10 mouse cellular contexts compared by ENCODE assay signal in genomic region chr8:45816765-45817426, GRCm38 (mm10).
DNase-seq lines count a peak whose midpoint lies in the region; ATAC-seq and TF ChIP-seq lines count a peak whose summit lies in the region.
"Had no signal": no experiment of that assay in that cellular context is flagged by ENCODE, and none has a peak within 500 bp of the region (broad histone marks: within the 10 kb centered on the region; RNA-seq: fewer than 3 reads in every experiment).

No protein-coding gene starts in this region.

- no peaks in the 10 kb centered on the region for H3K4me1 ChIP-seq in intestine, postnatal 0 days (replicated peaks; ENCODE audit: control insufficient read depth, insufficient read depth, low read length)
- H3K4me1 ChIP-seq in intestine, embryonic 16.5 days (ENCODE audit: control insufficient read depth, insufficient read depth, low read length), result no peaks in the 10 kb centered on the region; the same call in 1 of the 2 replicates
- H3K4me1 ChIP-seq in ES-Bruce4 (ENCODE audit: control insufficient read depth, insufficient read depth, low read length), result peaks cover 2% of the 10 kb centered on the region
- no peaks in the 10 kb centered on the region for H3K4me1 ChIP-seq in midbrain, embryonic 12.5 days
- H3K4me1 ChIP-seq: embryonic facial prominence, embryonic 13.5 days had no signal

- ATAC-seq in intestine, postnatal 0 days, result no peak
- ATAC-seq in intestine, embryonic 16.5 days, result no peak
- peak; percentile 52; the same call in 1 of the 2 replicates for ATAC-seq in midbrain, embryonic 12.5 days (ENCODE audit: low FRiP score, low read depth)

- no peak overlapping the region for H3K4me2 ChIP-seq in intestine, postnatal 0 days (replicated peaks; ENCODE audit: low read depth)
- no peak overlapping the region for H3K4me2 ChIP-seq in intestine, embryonic 16.5 days (ENCODE audit: low read depth, low read length)
- no peak overlapping the region for H3K4me2 ChIP-seq in midbrain, embryonic 12.5 days (replicated peaks)
- H3K4me2 ChIP-seq: embryonic facial prominence, embryonic 13.5 days; limb, embryonic 13.5 days had no signal

- no peak for TF ChIP-seq POLR2A in ES-Bruce4 (IDR thresholded peaks at IDR 0.05; ENCODE audit: insufficient read depth, low read length)

- peak; percentile 44 to 62 for DNase-seq in cerebellum, adult 18-20 months
- DNase-seq in forelimb bud, embryonic 11.5 days (ENCODE audit: low read depth, low spot score), result peak; percentile 65
- DNase-seq in layer of hippocampus, postnatal 10 days (ENCODE audit: low spot score in 2 of 2), result peak; percentile 72 to 73
- DNase-seq in testis, postnatal 10 days (ENCODE audit: low spot score), result peak; percentile 81

- no peak for TF ChIP-seq EP300 in ES-Bruce4 (IDR thresholded peaks at IDR 0.05; ENCODE audit: insufficient read depth, low read depth, low read length)

- H3K27me3 ChIP-seq in intestine, postnatal 0 days (replicated peaks; ENCODE audit: control insufficient read depth, insufficient read depth, low read length), result no peaks in the 10 kb centered on the region
- no peaks in the 10 kb centered on the region for H3K27me3 ChIP-seq in intestine, embryonic 16.5 days (replicated peaks; ENCODE audit: control insufficient read depth, insufficient read depth, low read length)
- no peaks in the 10 kb centered on the region; the same call in 1 of the 2 replicates for H3K27me3 ChIP-seq in ES-Bruce4 (ENCODE audit: control insufficient read depth, insufficient read depth, low read length, poor library complexity, severe bottlenecking)
- no peaks in the 10 kb centered on the region for H3K27me3 ChIP-seq in midbrain, embryonic 12.5 days
- H3K27me3 ChIP-seq: embryonic facial prominence, embryonic 13.5 days; limb, embryonic 13.5 days had no signal

- peaks cover 2% of the 10 kb centered on the region; the same call in 1 of the 2 replicates for H3K36me3 ChIP-seq in intestine, postnatal 0 days (ENCODE audit: control insufficient read depth, insufficient read depth)
- H3K36me3 ChIP-seq in intestine, embryonic 16.5 days (ENCODE audit: control insufficient read depth, insufficient read depth, low read length), result no peaks in the 10 kb centered on the region
- H3K36me3 ChIP-seq in ES-Bruce4 (ENCODE audit: control insufficient read depth, insufficient read depth, low read length, poor library complexity, severe bottlenecking), result no peaks in the 10 kb centered on the region
- peaks cover 32% of the 10 kb centered on the region for H3K36me3 ChIP-seq in midbrain, embryonic 12.5 days
- H3K36me3 ChIP-seq: embryonic facial prominence, embryonic 13.5 days had no signal

- no peaks in the 10 kb centered on the region for H3K9me3 ChIP-seq in intestine, postnatal 0 days (ENCODE audit: control insufficient read depth)
- no peaks in the 10 kb centered on the region for H3K9me3 ChIP-seq in intestine, embryonic 16.5 days (ENCODE audit: control insufficient read depth, low read length)
- H3K9me3 ChIP-seq in ES-Bruce4 (replicated peaks; ENCODE audit: control insufficient read depth, insufficient read depth, low read length, poor library complexity, severe bottlenecking), result no peaks in the 10 kb centered on the region
- H3K9me3 ChIP-seq in midbrain, embryonic 12.5 days, result no peaks in the 10 kb centered on the region
- H3K9me3 ChIP-seq: embryonic facial prominence, embryonic 13.5 days; limb, embryonic 13.5 days had no signal

- no peak overlapping the region for H3K9ac ChIP-seq in intestine, postnatal 0 days (ENCODE audit: low read depth, low read length)
- H3K9ac ChIP-seq in intestine, embryonic 16.5 days (ENCODE audit: low read depth, low read length), result no peak overlapping the region
- H3K9ac ChIP-seq in ES-Bruce4 (ENCODE audit: low read depth, poor library complexity, severe bottlenecking), result no peak overlapping the region
- H3K9ac ChIP-seq in midbrain, embryonic 12.5 days (replicated peaks), result no peak overlapping the region
- H3K9ac ChIP-seq: embryonic facial prominence, embryonic 13.5 days; limb, embryonic 13.5 days had no signal

- WGBS in intestine, postnatal 0 days, result 32% methylated on average over 7 of the region's 7 CpGs
- 31% methylated on average over 7 of the region's 7 CpGs for WGBS in intestine, embryonic 16.5 days
- 24% methylated on average over 7 of the region's 7 CpGs for WGBS in midbrain, embryonic 12.5 days

- no peak overlapping the region for H3K4me3 ChIP-seq in intestine, postnatal 0 days (ENCODE audit: low read depth, low read length)
- no peak overlapping the region for H3K4me3 ChIP-seq in intestine, embryonic 16.5 days (ENCODE audit: low read length)
- no peak overlapping the region for H3K4me3 ChIP-seq in ES-Bruce4 (ENCODE audit: low read depth, low read length)
- no peak overlapping the region for H3K4me3 ChIP-seq in midbrain, embryonic 12.5 days
- H3K4me3 ChIP-seq: embryonic facial prominence, embryonic 13.5 days; limb, embryonic 13.5 days had no signal

- H3K27ac ChIP-seq in intestine, postnatal 0 days (ENCODE audit: low read depth, low read length), result no peak overlapping the region
- no peak overlapping the region for H3K27ac ChIP-seq in intestine, embryonic 16.5 days (ENCODE audit: low read length)
- no peak overlapping the region for H3K27ac ChIP-seq in ES-Bruce4 (ENCODE audit: insufficient read depth, low read length)
- no peak overlapping the region for H3K27ac ChIP-seq in midbrain, embryonic 12.5 days (replicated peaks)
- H3K27ac ChIP-seq: embryonic facial prominence, embryonic 13.5 days; limb, embryonic 13.5 days had no signal

- TF ChIP-seq CTCF in intestine, postnatal 0 days (IDR thresholded peaks at IDR 0.05; ENCODE audit: low read depth), result peak; percentile 94
- TF ChIP-seq CTCF in ES-Bruce4 (IDR thresholded peaks at IDR 0.05; ENCODE audit: low read depth, low read length), result peak; percentile 6
